Mouse (Mus musculus) midbrain, embryonic 11.5 days (tissue): Measurements from ENCODE around the gene Klhl12. TPM values are rescaled to one million over a fixed set of nuclear protein-coding genes. Genes with fewer than 3 reads are reported as not detected.
"Not testable (repeated sequence)": the region's sequence is repeated elsewhere in the genome, so short reads cannot be mapped to it uniquely, and the experiment has no call there.

Experiments used
- ATAC-seq: fragments of 200-750 bp; cut with Nextera tagmentation; 2 replicates; pipeline ENCODE4 v1.8.0; 2017; ENCODE audit warnings: moderate TSS enrichment, moderate library complexity; ENCODE audit not compliant: low FRiP score
- DNase-seq: peaks from one replicate; pipeline ENCODE4 v3.0.0; 2015; ENCODE audit warnings: low spot score; ENCODE audit errors: missing footprints
- H3K27ac ChIP-seq: fragments of 300-500 bp; sonication (generic); 2 replicates; pipeline ENCODE4 v1.5.1; 2014; ENCODE audit warnings: low read depth, low read length
- H3K27me3 ChIP-seq: fragments of 300-500 bp; sonication (generic); 2 replicates; pipeline ENCODE4 v1.6.1; 2014; ENCODE audit warnings: mild to moderate bottlenecking, low read length, moderate library complexity, mixed read lengths; ENCODE audit not compliant: control insufficient read depth, insufficient read depth
- H3K36me3 ChIP-seq: fragments of 300-500 bp; sonication (generic); 2 replicates; pipeline ENCODE4 v1.6.1; 2014; ENCODE audit warnings: mild to moderate bottlenecking, low read length, moderate library complexity, mixed read lengths; ENCODE audit not compliant: control insufficient read depth, insufficient read depth
- H3K4me1 ChIP-seq: fragments of 300-500 bp; sonication (generic); 2 replicates; pipeline ENCODE4 v1.6.1; 2014; ENCODE audit warnings: low read length; ENCODE audit not compliant: control insufficient read depth, insufficient read depth
- H3K4me2 ChIP-seq: fragments of 300-500 bp; sonication (generic); 2 replicates; pipeline ENCODE4 v1.6.1; 2014; ENCODE audit warnings: mild to moderate bottlenecking, moderate library complexity
- H3K4me3 ChIP-seq: fragments of 300-500 bp; sonication (generic); 2 replicates; pipeline ENCODE4 v1.5.1; 2014; ENCODE audit warnings: low read depth, low read length
- H3K9ac ChIP-seq: fragments of 300-500 bp; sonication (generic); 2 replicates; pipeline ENCODE4 v1.6.1; 2014; ENCODE audit warnings: low read length
- H3K9me3 ChIP-seq: fragments of 300-500 bp; sonication (generic); 2 replicates; pipeline ENCODE4 v1.6.1; 2016; ENCODE audit warnings: low read length; ENCODE audit not compliant: control insufficient read depth
- WGBS: fragments of 180-500 bp; shearing (Covaris S2); extraction: QIAGEN DNeasy Blood & Tissue Kit; methylation state at CpG from one replicate; pipeline ENCODE4 v1.1.7; 2014; 5-methylcytosine and 5-hydroxymethylcytosine counted together
- polyA plus RNA-seq: library from polyadenylated mRNA; unstranded; fragments of >200 nt; fragmentation: Nextera tagmentation; extraction: Ambion mirVana; gene quantifications from 2 replicates; pipeline ENCODE4 v1.2.1, GENCODE M21; 2014

The Klhl12 gene
- polyA plus RNA-seq, 1 experiment from 2014 or later, result 31.7 TPM

GRCm38 (mm10) chr1:134516491-134517198 lies 61.3 kb downstream of the Klhl12 start:
- ATAC-seq (peak; percentile 79), DNase-seq (peak; percentile 90)
- no peak overlapping the region for H3K27ac ChIP-seq
- H3K36me3 ChIP-seq, result no peaks in the 10 kb centered on the region
- H3K4me1 ChIP-seq, result peaks cover 6% of the 10 kb centered on the region
- 0 out of 2 replicates have a peak overlapping the region, but pooled peaks have one; percentile 9 for H3K9ac ChIP-seq
- no peak overlapping the region for H3K4me2 ChIP-seq
- WGBS, result 7% methylated on average over 4 of the region's 4 CpGs
- no peaks in the 10 kb centered on the region for H3K9me3 ChIP-seq
- peaks cover 11% of the 10 kb centered on the region for H3K27me3 ChIP-seq
- H3K4me3 ChIP-seq, result no peak overlapping the region

GRCm38 (mm10) chr1:134517841-134518240 lies 62.5 kb downstream of the Klhl12 start:
- H3K36me3 ChIP-seq, H3K27ac ChIP-seq, H3K4me3 ChIP-seq, ATAC-seq, H3K4me1 ChIP-seq, H3K27me3 ChIP-seq, H3K9ac ChIP-seq, H3K9me3 ChIP-seq, DNase-seq, H3K4me2 ChIP-seq: not testable (repeated sequence)
- WGBS, result 95% methylated on average over 14 of the region's 14 CpGs

- Histone ChIP-seq H3K9me3 (no peaks in the 10 kb centered on the region), H3K4me2 (no peak overlapping the region), H3K27me3 (peaks cover 2% of the 10 kb centered on the region; the same call in 1 of the 2 replicates), H3K27ac (no peak overlapping the region), H3K4me1 (peaks cover 6% of the 10 kb centered on the region), H3K4me3 (no peak overlapping the region), H3K36me3 (no peaks in the 10 kb centered on the region), H3K9ac (no peak overlapping the region)
- peak; percentile 48; the same call in 1 of the 2 replicates for ATAC-seq
- WGBS, result 18% methylated on average over 7 of the region's 7 CpGs
- DNase-seq, result peak; percentile 85
These were observed 63.3 kb downstream of the Klhl12 start for GRCm38 (mm10) chr1:134518677-134519076.

- H3K9me3 ChIP-seq, H3K27ac ChIP-seq, H3K4me3 ChIP-seq, DNase-seq, H3K4me2 ChIP-seq, H3K4me1 ChIP-seq, H3K9ac ChIP-seq, ATAC-seq, H3K27me3 ChIP-seq, H3K36me3 ChIP-seq: not testable (repeated sequence)
- 92% methylated on average over 5 of the region's 5 CpGs for WGBS
These were observed 63.9 kb downstream of the Klhl12 start for GRCm38 (mm10) chr1:134519201-134519600.

GRCm38 (mm10) chr1:134520001-134520721 lies 64.8 kb downstream of the Klhl12 start:
- no peak overlapping the region for H3K4me2 ChIP-seq

GRCm38 (mm10) chr1:134521163-134521562 lies 65.8 kb downstream of the Klhl12 start:
- Histone ChIP-seq H3K4me2 (no peak overlapping the region), H3K36me3 (no peaks in the 10 kb centered on the region), H3K4me3 (no peak overlapping the region), H3K9ac (no peak overlapping the region), H3K9me3 (no peaks in the 10 kb centered on the region), H3K4me1 (peaks cover 6% of the 10 kb centered on the region), H3K27me3 (no peaks in the 10 kb centered on the region), H3K27ac (no peak overlapping the region)
- 85% methylated on average over 7 of the region's 7 CpGs for WGBS
- no peak for ATAC-seq
- no peak for DNase-seq

More at GRCm38 (mm10) chr1:134520001-134520721, 64.8 kb downstream of the Klhl12 start:
- no peak overlapping the region for H3K9ac ChIP-seq
- WGBS, result 90% methylated on average over 8 of the region's 8 CpGs
- DNase-seq, result no peak
- H3K4me1 ChIP-seq, result peaks cover 6% of the 10 kb centered on the region
- H3K9me3 ChIP-seq, result no peaks in the 10 kb centered on the region
- no peak for ATAC-seq
- H3K4me3 ChIP-seq, result no peak overlapping the region
- no peak overlapping the region for H3K27ac ChIP-seq
- H3K36me3 ChIP-seq, result no peaks in the 10 kb centered on the region
- no peaks in the 10 kb centered on the region for H3K27me3 ChIP-seq

GRCm38 (mm10) chr1:134522325-134522724 lies 67.0 kb downstream of the Klhl12 start:
- H3K27me3 ChIP-seq, result no peaks in the 10 kb centered on the region
- 67% methylated on average over 2 of the region's 2 CpGs for WGBS
- H3K9me3 ChIP-seq, result no peaks in the 10 kb centered on the region
- ATAC-seq, result no peak
- no peaks in the 10 kb centered on the region for H3K36me3 ChIP-seq
- no peak overlapping the region for H3K9ac ChIP-seq
- H3K4me1 ChIP-seq, result no peaks in the 10 kb centered on the region
- no peak overlapping the region for H3K4me2 ChIP-seq
- no peak for DNase-seq
- H3K27ac ChIP-seq, result no peak overlapping the region
- H3K4me3 ChIP-seq, result no peak overlapping the region

- H3K9ac ChIP-seq, result no peak overlapping the region
- 71% methylated on average over 5 of the region's 5 CpGs for WGBS
- no peak for DNase-seq
These were observed 69.1 kb downstream of the Klhl12 start for GRCm38 (mm10) chr1:134524424-134524823.

GRCm38 (mm10) chr1:134525015-134525414 lies 69.7 kb downstream of the Klhl12 start:
- H3K4me3 ChIP-seq, result no peak overlapping the region
- H3K9ac ChIP-seq, result no peak overlapping the region
- H3K4me2 ChIP-seq, result no peak overlapping the region
- no peaks in the 10 kb centered on the region for H3K27me3 ChIP-seq
- ATAC-seq, result no peak
- H3K36me3 ChIP-seq, result no peaks in the 10 kb centered on the region
- no peaks in the 10 kb centered on the region for H3K9me3 ChIP-seq
- DNase-seq, result no peak
- H3K4me1 ChIP-seq, result no peaks in the 10 kb centered on the region
- WGBS, result 92% methylated on average over 1 of the region's 1 CpGs
- no peak overlapping the region for H3K27ac ChIP-seq

More at GRCm38 (mm10) chr1:134524424-134524823, 69.1 kb downstream of the Klhl12 start:
- Histone ChIP-seq H3K4me3 (no peak overlapping the region), H3K4me2 (no peak overlapping the region), H3K36me3 (no peaks in the 10 kb centered on the region), H3K9me3 (no peaks in the 10 kb centered on the region), H3K4me1 (no peaks in the 10 kb centered on the region), H3K27ac (no peak overlapping the region), H3K27me3 (no peaks in the 10 kb centered on the region)
- ATAC-seq, result no peak
